Mouse (Mus musculus) megakaryocyte, embryonic 14.5 days (primary cell): ENCODE measurements around the gene Itfg2.
"Not testable (repeated sequence)": the region's sequence is repeated elsewhere in the genome, so short reads cannot be mapped to it uniquely, and the experiment has no call there.

Experiments used
- FLI1 ChIP-seq: IDR thresholded peaks from 2 replicates; pipeline ENCODE4 v1.6.1; 2012; ENCODE audit warnings: low read length, inconsistent platforms, mixed read lengths
- GATA1 ChIP-seq: IDR thresholded peaks from 3 replicates; pipeline ENCODE4 v1.6.1; 2012; ENCODE audit warnings: mixed read lengths, low read length, inconsistent platforms, borderline replicate concordance

DNA sequence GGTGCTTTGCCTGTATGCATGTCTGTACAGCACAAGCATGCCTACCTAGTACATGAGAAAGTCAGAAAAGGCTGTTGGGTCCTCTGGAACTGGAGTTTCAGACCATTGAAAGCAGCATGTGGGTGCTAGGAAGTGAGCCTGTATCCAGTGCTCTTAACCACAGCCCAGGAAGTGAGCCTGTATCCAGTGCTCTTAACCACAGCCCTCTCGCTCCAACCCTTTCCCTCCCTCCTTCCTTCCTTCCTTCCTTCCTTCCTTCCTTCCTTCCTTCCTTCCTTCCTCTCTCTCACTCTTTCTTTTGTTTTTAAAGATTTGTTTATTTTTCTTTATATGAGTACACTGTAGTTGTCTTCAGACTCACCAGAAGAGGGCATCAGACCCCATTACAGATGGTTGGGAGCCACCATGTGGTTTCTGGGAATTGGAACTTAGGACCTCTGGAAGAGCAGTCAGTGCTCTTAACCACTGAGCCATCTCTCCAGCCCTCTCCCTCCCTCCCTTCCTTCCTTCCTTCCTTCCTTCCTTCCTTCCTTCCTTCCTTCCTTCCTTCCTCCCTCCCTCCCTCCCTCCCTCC lies 44.0 kb downstream of the Itfg2 start:
- not testable (repeated sequence) for TF ChIP-seq GATA1, FLI1
